Mouse (Mus musculus) hindbrain, embryonic 14.5 days (tissue): ENCODE results near the gene Gpatch1. TPM values are rescaled to one million over a fixed set of nuclear protein-coding genes. Genes with fewer than 3 reads are reported as not detected.

Experiments used
- ATAC-seq: fragments of 200-750 bp; cut with Nextera tagmentation; 2 replicates; pipeline ENCODE4 v1.8.0; 2017; ENCODE audit warnings: moderate number of reproducible peaks, mild to moderate bottlenecking, moderate TSS enrichment, moderate library complexity; ENCODE audit not compliant: low FRiP score
- DNase-seq: peaks from one replicate; pipeline ENCODE4 v3.0.0-alpha.2; 2015; ENCODE audit warnings: low spot score
- H3K27ac ChIP-seq: fragments of 300-500 bp; sonication (generic); 2 replicates; pipeline ENCODE4 v1.5.1; 2014; ENCODE audit warnings: mild to moderate bottlenecking, moderate library complexity
- H3K27me3 ChIP-seq: fragments of 300-500 bp; sonication (generic); 2 replicates; pipeline ENCODE4 v1.6.1; 2014; ENCODE audit warnings: mild to moderate bottlenecking, low read length, mixed read lengths; ENCODE audit not compliant: control insufficient read depth, insufficient read depth
- H3K36me3 ChIP-seq: fragments of 300-500 bp; sonication (generic); replicated peaks from 2 replicates; pipeline ENCODE4 v1.6.1; 2014; ENCODE audit not compliant: control insufficient read depth, insufficient read depth
- H3K4me1 ChIP-seq: fragments of 300-500 bp; sonication (generic); replicated peaks from 2 replicates; pipeline ENCODE4 v1.6.1; 2014; ENCODE audit warnings: antibody characterized with exemption, low read length, mixed read lengths; ENCODE audit not compliant: control insufficient read depth, insufficient read depth
- H3K4me2 ChIP-seq: fragments of 300-500 bp; sonication (generic); replicated peaks from 2 replicates; pipeline ENCODE4 v1.6.1; 2014; ENCODE audit warnings: mild to moderate bottlenecking, moderate library complexity
- H3K4me3 ChIP-seq: fragments of 300-500 bp; sonication (generic); replicated peaks from 2 replicates; pipeline ENCODE4 v1.5.1; 2014; ENCODE audit warnings: mild to moderate bottlenecking, low read length
- H3K9ac ChIP-seq: fragments of 300-500 bp; sonication (generic); 2 replicates; pipeline ENCODE4 v1.6.1; 2014
- H3K9me3 ChIP-seq: fragments of 300-500 bp; sonication (generic); 2 replicates; pipeline ENCODE4 v1.6.1; 2016; ENCODE audit warnings: low read length; ENCODE audit not compliant: control insufficient read depth
- WGBS: fragments of 180-500 bp; shearing (Covaris S2); extraction: QIAGEN DNeasy Blood & Tissue Kit; methylation state at CpG from one replicate; pipeline ENCODE4 v1.1.7; 2014; 5-methylcytosine and 5-hydroxymethylcytosine counted together
- polyA plus RNA-seq: library from polyadenylated mRNA; unstranded; fragments of >200 nt; fragmentation: Nextera tagmentation; extraction: Ambion mirVana; gene quantifications from 2 replicates; pipeline ENCODE4 v1.2.1, GENCODE M21; 2014

The Gpatch1 gene
- polyA plus RNA-seq, 1 experiment from 2014 or later: 19.3 TPM

DNA sequence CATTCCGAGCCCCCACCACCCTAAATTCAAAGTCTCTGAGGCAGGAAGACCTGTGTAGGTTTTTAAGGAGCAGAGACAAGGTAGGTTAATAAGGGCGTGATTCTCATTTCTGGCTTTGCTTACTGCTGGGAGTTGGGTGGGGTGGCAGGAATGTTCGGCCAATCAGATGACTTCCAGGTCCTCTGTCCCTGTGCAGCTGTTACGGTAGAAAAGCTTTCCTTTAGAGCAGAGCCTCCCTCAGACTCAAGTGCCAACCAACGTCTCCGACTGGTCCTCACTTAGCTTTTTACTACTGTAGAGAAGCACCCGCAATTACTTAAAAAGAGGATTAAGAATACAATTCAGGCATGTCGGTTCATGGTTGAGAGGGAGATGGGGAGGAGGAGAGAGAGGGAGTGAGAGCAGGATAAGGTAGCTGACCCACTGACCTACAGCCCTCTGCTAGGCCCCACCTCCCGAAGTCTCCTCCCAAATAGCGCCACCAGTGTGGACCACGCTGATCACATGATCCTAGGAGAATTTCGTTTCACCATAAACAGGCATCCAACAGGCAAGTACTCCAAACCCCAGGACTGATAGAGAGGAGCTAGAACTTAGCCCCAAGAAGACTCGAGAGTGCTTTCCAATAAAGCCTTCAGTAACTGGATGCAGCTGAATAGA is 85.3 kb downstream of the Gpatch1 start:
- peaks cover 5% of the 10 kb centered on the region; the same call in 1 of the 2 replicates for H3K4me1 ChIP-seq
- no peak overlapping the region for H3K4me3 ChIP-seq
- no peaks in the 10 kb centered on the region for H3K36me3 ChIP-seq
- no peaks in the 10 kb centered on the region for H3K9me3 ChIP-seq
- DNase-seq (no peak), ATAC-seq (no peak)
- no peaks in the 10 kb centered on the region for H3K27me3 ChIP-seq
- no peak overlapping the region for H3K9ac ChIP-seq
- WGBS: 32% methylated on average over 13 of the region's 13 CpGs
- H3K27ac ChIP-seq: no peak overlapping the region
- H3K4me2 ChIP-seq: no peak overlapping the region

DNA sequence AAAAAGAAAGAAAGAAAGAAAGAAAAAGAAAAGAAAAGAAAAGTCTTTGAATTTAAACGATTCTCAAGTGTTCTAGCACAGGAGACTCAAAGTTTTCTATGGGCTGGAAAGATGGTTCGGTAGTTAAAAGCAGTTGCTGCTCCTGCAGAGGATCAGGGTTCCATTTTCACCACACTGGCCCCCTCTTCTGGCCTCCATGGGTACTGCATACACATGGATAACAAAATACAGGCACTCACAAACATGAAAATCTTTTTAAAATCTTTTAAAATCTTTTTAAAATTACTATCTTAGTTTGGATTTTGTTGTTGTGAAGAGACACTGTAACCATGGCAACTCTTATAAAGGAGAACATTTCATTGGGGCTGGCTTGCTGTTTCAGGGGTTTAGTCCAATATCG is 87.9 kb downstream of the Gpatch1 start:
- Histone ChIP-seq H3K9ac (no peak overlapping the region), H3K36me3 (no peaks in the 10 kb centered on the region), H3K27ac (no peak overlapping the region), H3K27me3 (no peaks in the 10 kb centered on the region), H3K4me2 (no peak overlapping the region), H3K4me1 (no peaks in the 10 kb centered on the region), H3K4me3 (no peak overlapping the region), H3K9me3 (no peaks in the 10 kb centered on the region)
- no peak for DNase-seq
- ATAC-seq: no peak
- WGBS: 77% methylated on average over 3 of the region's 3 CpGs

Other genes starting within 250 kb of the Gpatch1 start
- gene Cebpa, start 199.1 kb downstream of the Gpatch1 start, polyA plus RNA-seq: 0.82 and 1.0 TPM in 2 replicates
- gene Slc7a10, start 132.1 kb downstream of the Gpatch1 start, polyA plus RNA-seq: 18.7 and 21.2 TPM in 2 replicates
- 25.1 and 27.3 TPM in 2 replicates for gene Lrp3, start 102.9 kb downstream of the Gpatch1 start, polyA plus RNA-seq
- gene Rhpn2, start 15.7 kb upstream of the Gpatch1 start, polyA plus RNA-seq: 3.8 and 4.2 TPM in 2 replicates
- gene Faap24, start 78.4 kb upstream of the Gpatch1 start, polyA plus RNA-seq: 14.6 and 17.5 TPM in 2 replicates
- 22.6 and 25.2 TPM in 2 replicates for gene Cep89, start 78.6 kb upstream of the Gpatch1 start, polyA plus RNA-seq
- gene Slc7a9, start 130.4 kb upstream of the Gpatch1 start, polyA plus RNA-seq: 0.14 TPM in 1 of 2 replicates, not detected in the other
- gene Tdrd12, start 219.3 kb upstream of the Gpatch1 start, polyA plus RNA-seq: 0.53 and 0.59 TPM in 2 replicates
- 116 and 121 TPM in 2 replicates for gene Nudt19, start 237.9 kb upstream of the Gpatch1 start, polyA plus RNA-seq